Mouse (Mus musculus) E14TG2a.4 (cell line): ENCODE data around the gene Limk2.
A peak's percentile ranks its signal among the peaks of the same experiment; 100 is the strongest.

Source experiments
- H3K27me3 ChIP-seq: 2 replicates; pipeline ENCODE4 v1.6.1; 2014; ENCODE audit warnings: low read length, control low read depth; ENCODE audit not compliant: insufficient read depth
- H3K36me3 ChIP-seq: 2 replicates; pipeline ENCODE4 v1.6.1; 2014; ENCODE audit warnings: low read length, control low read depth; ENCODE audit not compliant: insufficient read depth
- H3K4me1 ChIP-seq: replicated peaks from 2 replicates; pipeline ENCODE4 v1.6.1; 2014; ENCODE audit warnings: low read depth, low read length, control low read depth
- H3K4me3 ChIP-seq: replicated peaks from 2 replicates; pipeline ENCODE4 v1.5.1; 2014; ENCODE audit warnings: mild to moderate bottlenecking, low read length
- H3K9me3 ChIP-seq: 2 replicates; pipeline ENCODE4 v1.6.1; 2014; ENCODE audit warnings: low read length, control low read depth
- CTCF ChIP-seq: conservative IDR thresholded peaks from 2 replicates; pipeline ENCODE4 v1.5.1; 2014; ENCODE audit warnings: low read length
- NANOG ChIP-seq: IDR thresholded peaks from 2 replicates; pipeline ENCODE4 v1.6.1; 2014; ENCODE audit warnings: borderline replicate concordance, low read length, mixed read lengths
- POU5F1 ChIP-seq: IDR thresholded peaks from 2 replicates; pipeline ENCODE4 v1.6.1; 2014; ENCODE audit warnings: low read length, borderline replicate concordance

The Limk2 gene

GRCm38 (mm10) chr11:3370928-3371598, 37.9 kb downstream of the Limk2 start:
- Histone ChIP-seq H3K36me3 (peaks cover 16% of the 10 kb centered on the region; the same call in 1 of the 2 replicates), H3K4me1 (peaks cover 91% of the 10 kb centered on the region), H3K27me3 (no peaks in the 10 kb centered on the region), H3K4me3 (peak overlapping the region; percentile 88), H3K9me3 (no peaks in the 10 kb centered on the region)
- TF ChIP-seq CTCF (no peak), NANOG (no peak), POU5F1 (no peak)

- peak overlapping the region; percentile 88 for H3K4me3 ChIP-seq
- TF ChIP-seq NANOG: no peak
- TF ChIP-seq POU5F1: no peak
- TF ChIP-seq CTCF: no peak
- H3K36me3 ChIP-seq: peaks cover 15% of the 10 kb centered on the region; the same call in 1 of the 2 replicates
- H3K4me1 ChIP-seq: peaks cover 90% of the 10 kb centered on the region
- no peaks in the 10 kb centered on the region for H3K27me3 ChIP-seq
- no peaks in the 10 kb centered on the region for H3K9me3 ChIP-seq
These were observed 38.8 kb downstream of the Limk2 start for GRCm38 (mm10) chr11:3370162-3370561.

- H3K27me3 ChIP-seq: no peaks in the 10 kb centered on the region
- TF ChIP-seq POU5F1 (no peak), NANOG (no peak), CTCF (no peak)
These were observed 39.5 kb downstream of the Limk2 start for GRCm38 (mm10) chr11:3369449-3369848.

GRCm38 (mm10) chr11:3368983-3369382, 40.0 kb downstream of the Limk2 start:
- peaks cover 78% of the 10 kb centered on the region for H3K4me1 ChIP-seq
- H3K36me3 ChIP-seq: peaks cover 19% of the 10 kb centered on the region
- TF ChIP-seq POU5F1 (no peak), CTCF (no peak), NANOG (no peak)
- peak overlapping the region; percentile 88 for H3K4me3 ChIP-seq
- no peaks in the 10 kb centered on the region for H3K9me3 ChIP-seq
- no peaks in the 10 kb centered on the region for H3K27me3 ChIP-seq

More at GRCm38 (mm10) chr11:3369449-3369848, 39.5 kb downstream of the Limk2 start:
- Histone ChIP-seq H3K4me1 (peaks cover 83% of the 10 kb centered on the region), H3K36me3 (peaks cover 18% of the 10 kb centered on the region), H3K9me3 (no peaks in the 10 kb centered on the region), H3K4me3 (peak overlapping the region; percentile 88)

GRCm38 (mm10) chr11:3366411-3366810, 42.6 kb downstream of the Limk2 start:
- Histone ChIP-seq H3K4me1 (peaks cover 70% of the 10 kb centered on the region), H3K36me3 (peaks cover 28% of the 10 kb centered on the region), H3K9me3 (no peaks in the 10 kb centered on the region), H3K4me3 (peak overlapping the region; percentile 50), H3K27me3 (no peaks in the 10 kb centered on the region)
- TF ChIP-seq NANOG: no peak
- no peak for TF ChIP-seq POU5F1
- TF ChIP-seq CTCF: no peak

GRCm38 (mm10) chr11:3362854-3363253, 46.1 kb downstream of the Limk2 start:
- H3K4me3 ChIP-seq: no peak overlapping the region
- peaks cover 57% of the 10 kb centered on the region for H3K36me3 ChIP-seq
- H3K27me3 ChIP-seq: no peaks in the 10 kb centered on the region
- no peaks in the 10 kb centered on the region for H3K9me3 ChIP-seq
- peaks cover 63% of the 10 kb centered on the region for H3K4me1 ChIP-seq
- TF ChIP-seq CTCF (no peak), POU5F1 (no peak), NANOG (no peak)

- H3K4me1 ChIP-seq: peaks cover 77% of the 10 kb centered on the region
- no peaks in the 10 kb centered on the region for H3K27me3 ChIP-seq
- peak; percentile 29; the same call in 1 of the 2 replicates for TF ChIP-seq CTCF
- TF ChIP-seq NANOG: no peak
- no peaks in the 10 kb centered on the region for H3K9me3 ChIP-seq
- peak overlapping the region; percentile 73 for H3K4me3 ChIP-seq
- H3K36me3 ChIP-seq: peaks cover 72% of the 10 kb centered on the region
These were observed 55.9 kb downstream of the Limk2 start for GRCm38 (mm10) chr11:3352990-3353585.

- no peaks in the 10 kb centered on the region for H3K27me3 ChIP-seq
- peaks cover 79% of the 10 kb centered on the region for H3K4me1 ChIP-seq
- H3K9me3 ChIP-seq: no peaks in the 10 kb centered on the region
- no peak for TF ChIP-seq POU5F1
- no peak for TF ChIP-seq NANOG
- TF ChIP-seq CTCF: no peak
- H3K36me3 ChIP-seq: peaks cover 73% of the 10 kb centered on the region
- H3K4me3 ChIP-seq: no peak overlapping the region
These were observed 56.9 kb downstream of the Limk2 start for GRCm38 (mm10) chr11:3352131-3352530.

GRCm38 (mm10) chr11:3349343-3349695, 59.7 kb downstream of the Limk2 start:
- Histone ChIP-seq H3K4me3 (peak overlapping the region; percentile 72), H3K4me1 (peaks cover 87% of the 10 kb centered on the region), H3K27me3 (no peaks in the 10 kb centered on the region), H3K9me3 (no peaks in the 10 kb centered on the region), H3K36me3 (peaks cover 76% of the 10 kb centered on the region)
- no peak for TF ChIP-seq POU5F1
- TF ChIP-seq CTCF: no peak
- TF ChIP-seq NANOG: no peak
